Mouse (Mus musculus): ENCODE results near the gene Lig1. TPM values are rescaled to one million over a fixed set of nuclear protein-coding genes. Genes with fewer than 3 reads are reported as not detected.
"Not testable (repeated sequence)": the region's sequence is repeated elsewhere in the genome, so short reads cannot be mapped to it uniquely, and the experiment has no call there.

Lig1 gene
- polyA plus RNA-seq, 1 experiment from 2014 or later: 30.0 TPM

DNA sequence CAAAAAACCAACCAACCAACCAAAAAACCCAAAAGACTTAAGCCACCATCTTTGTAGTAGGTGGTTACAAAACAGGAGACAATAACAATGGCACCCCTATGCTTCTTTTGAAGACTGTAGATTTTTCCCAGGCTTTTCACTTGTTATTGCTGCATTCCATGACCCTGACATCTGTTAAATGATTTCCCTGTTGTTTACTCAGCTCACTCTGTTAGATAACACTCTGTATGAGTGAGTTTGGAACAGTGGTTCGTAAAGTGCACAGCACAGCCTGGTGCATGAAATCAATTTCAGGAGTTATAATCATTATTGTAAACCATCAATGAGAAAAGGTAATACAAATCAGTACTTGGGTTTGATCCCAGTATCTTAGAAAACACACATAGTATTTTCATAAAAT is 5.4 kb upstream of the Lig1 start:
- Histone ChIP-seq H3K4me3 (ENCODE audit: low read depth, low read length) (no peak overlapping the region), H3K4me1 (replicated peaks; ENCODE audit: control insufficient read depth, insufficient read depth, low read length) (no peaks in the 10 kb centered on the region), H3K27ac (ENCODE audit: low read depth, low read length) (no peak overlapping the region), H3K36me3 (ENCODE audit: control insufficient read depth, insufficient read depth) (0 out of 2 replicates have a peak, but pooled peaks cover 10% of the 10 kb centered on the region), H3K27me3 (replicated peaks; ENCODE audit: control insufficient read depth, insufficient read depth, low read length) (no peaks in the 10 kb centered on the region), H3K9ac (ENCODE audit: low read depth, low read length) (no peak overlapping the region), H3K4me2 (replicated peaks; ENCODE audit: low read depth) (no peak overlapping the region), H3K9me3 (ENCODE audit: control insufficient read depth) (no peaks in the 10 kb centered on the region)
- ATAC-seq: no peak
- TF ChIP-seq CTCF (IDR thresholded peaks at IDR 0.05; ENCODE audit: low read depth): no peak
- 23% methylated on average over 1 of the region's 1 CpGs for WGBS

DNA sequence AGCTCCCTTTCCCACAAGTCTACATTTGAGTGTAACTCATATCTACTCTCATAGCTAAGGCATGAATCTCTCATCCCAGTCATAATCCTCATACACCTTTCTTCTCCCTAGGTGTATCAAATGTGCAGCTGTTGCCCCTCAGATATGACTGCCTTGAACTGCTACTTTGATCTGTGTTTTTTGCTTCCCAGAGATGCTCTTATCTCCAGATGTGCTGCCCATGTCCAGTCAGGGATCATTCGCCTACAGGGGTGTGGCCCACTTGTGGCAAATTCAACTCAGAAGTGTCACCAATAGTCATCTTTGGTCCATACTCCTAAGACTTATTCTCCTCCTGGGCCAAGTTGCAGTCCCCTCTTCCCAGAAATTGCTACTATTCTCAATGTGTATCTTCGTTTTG is 750 bp downstream of the Lig1 start:
- Histone ChIP-seq H3K9ac (ENCODE audit: low read depth, low read length) (peak overlapping the region; percentile 62), H3K27ac (ENCODE audit: low read depth, low read length) (no peak overlapping the region), H3K36me3 (ENCODE audit: control insufficient read depth, insufficient read depth) (0 out of 2 replicates have a peak, but pooled peaks cover 10% of the 10 kb centered on the region), H3K4me3 (ENCODE audit: low read depth, low read length) (peak overlapping the region; percentile 76), H3K4me1 (replicated peaks; ENCODE audit: control insufficient read depth, insufficient read depth, low read length) (peaks cover 4% of the 10 kb centered on the region; the same call in 1 of the 2 replicates), H3K27me3 (replicated peaks; ENCODE audit: control insufficient read depth, insufficient read depth, low read length) (no peaks in the 10 kb centered on the region), H3K4me2 (replicated peaks; ENCODE audit: low read depth) (peak overlapping the region; percentile 86), H3K9me3 (ENCODE audit: control insufficient read depth) (no peaks in the 10 kb centered on the region)
- 19% methylated on average over 2 of the region's 2 CpGs for WGBS
- no peak for TF ChIP-seq CTCF (IDR thresholded peaks at IDR 0.05; ENCODE audit: low read depth)
- ATAC-seq: no peak

DNA sequence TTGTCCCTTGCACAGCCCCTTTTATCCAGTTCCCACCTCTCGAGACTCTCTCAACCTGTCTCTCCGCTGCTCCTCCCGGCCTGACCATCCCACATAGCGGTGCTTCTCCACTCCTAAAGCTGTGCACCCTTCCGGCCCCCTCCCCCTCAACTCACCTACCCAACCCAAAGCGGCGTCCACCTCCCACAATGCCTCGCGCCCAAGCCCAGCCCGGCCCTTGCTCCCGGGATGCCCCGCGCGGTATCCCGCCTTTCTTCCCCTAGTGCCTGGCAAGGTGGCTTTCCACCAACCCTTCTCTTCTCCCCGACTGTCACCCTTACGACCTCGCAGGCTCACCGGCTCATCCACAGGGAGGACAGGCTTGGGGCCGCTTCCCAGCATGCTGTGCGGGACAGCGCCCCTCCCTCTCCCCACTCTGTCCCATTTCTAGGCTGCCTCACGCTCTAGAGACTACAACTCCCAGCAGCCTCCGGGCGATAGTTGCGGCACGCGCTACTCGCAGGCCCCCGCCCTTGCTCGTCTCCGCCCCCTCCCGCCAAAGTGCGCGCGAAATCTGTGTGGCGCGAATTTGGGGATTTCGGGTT is 1.3 kb downstream of the Lig1 start, which contains the start of gene Zswim9:
Gene Zswim9 (minus strand): TSS at position 414 of the 584 bp plus-strand sequence.
- Histone ChIP-seq H3K4me1 (replicated peaks; ENCODE audit: control insufficient read depth, insufficient read depth, low read length) (peaks cover 4% of the 10 kb centered on the region; the same call in 1 of the 2 replicates), H3K36me3 (ENCODE audit: control insufficient read depth, insufficient read depth) (0 out of 2 replicates have a peak, but pooled peaks cover 10% of the 10 kb centered on the region), H3K9me3 (ENCODE audit: control insufficient read depth) (no peaks in the 10 kb centered on the region), H3K27ac (ENCODE audit: low read depth, low read length) (peak within 1 kb of the TSS; percentile 68), H3K27me3 (replicated peaks; ENCODE audit: control insufficient read depth, insufficient read depth, low read length) (no peaks in the 10 kb centered on the region), H3K4me3 (ENCODE audit: low read depth, low read length) (peak within 1 kb of the TSS; percentile 76), H3K4me2 (replicated peaks; ENCODE audit: low read depth) (peak within 1 kb of the TSS; percentile 86), H3K9ac (ENCODE audit: low read depth, low read length) (peak within 1 kb of the TSS; percentile 62)
- WGBS: under 1% methylated on average over 39 of the region's 39 CpGs
- ATAC-seq: peak; percentile 100
- TF ChIP-seq CTCF (IDR thresholded peaks at IDR 0.05; ENCODE audit: low read depth): no peak; the same call in none of the 2 replicates

DNA sequence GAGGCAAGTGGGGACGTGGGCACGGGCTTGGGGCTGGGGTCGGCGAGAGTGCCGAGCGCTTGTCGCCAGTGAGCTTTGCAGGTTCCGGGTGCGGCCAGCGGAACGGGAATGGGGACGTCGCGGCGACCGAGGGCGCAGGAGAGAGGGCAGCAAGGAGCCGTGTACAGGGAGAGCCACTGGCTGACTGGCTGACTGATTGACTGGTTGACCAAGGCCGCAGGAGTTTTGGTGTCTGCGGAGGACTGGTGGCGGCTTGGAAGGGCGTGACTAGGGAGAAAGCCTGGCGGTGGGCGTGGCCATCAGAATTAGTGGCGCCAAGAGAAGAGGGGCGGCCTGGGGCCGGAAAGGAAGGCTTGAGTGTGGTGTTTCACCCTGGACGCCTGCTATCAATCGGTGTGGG is 1.9 kb downstream of the Lig1 start:
- peak overlapping the region; percentile 86 for H3K4me2 ChIP-seq (replicated peaks; ENCODE audit: low read depth)
- WGBS: 2% methylated on average over 13 of the region's 29 CpGs
- peak overlapping the region; percentile 68; the same call in 1 of the 2 replicates for H3K27ac ChIP-seq (ENCODE audit: low read depth, low read length)
- H3K27me3 ChIP-seq (replicated peaks; ENCODE audit: control insufficient read depth, insufficient read depth, low read length); H3K4me1 ChIP-seq (replicated peaks; ENCODE audit: control insufficient read depth, insufficient read depth, low read length); H3K9me3 ChIP-seq (ENCODE audit: control insufficient read depth): not testable (repeated sequence)
- H3K9ac ChIP-seq (ENCODE audit: low read depth, low read length): peak overlapping the region; percentile 62; the same call in 1 of the 2 replicates
- peak; percentile 69 for ATAC-seq
- H3K36me3 ChIP-seq (ENCODE audit: control insufficient read depth, insufficient read depth): 0 out of 2 replicates have a peak, but pooled peaks cover 10% of the 10 kb centered on the region
- H3K4me3 ChIP-seq (ENCODE audit: low read depth, low read length): peak overlapping the region; percentile 76

DNA sequence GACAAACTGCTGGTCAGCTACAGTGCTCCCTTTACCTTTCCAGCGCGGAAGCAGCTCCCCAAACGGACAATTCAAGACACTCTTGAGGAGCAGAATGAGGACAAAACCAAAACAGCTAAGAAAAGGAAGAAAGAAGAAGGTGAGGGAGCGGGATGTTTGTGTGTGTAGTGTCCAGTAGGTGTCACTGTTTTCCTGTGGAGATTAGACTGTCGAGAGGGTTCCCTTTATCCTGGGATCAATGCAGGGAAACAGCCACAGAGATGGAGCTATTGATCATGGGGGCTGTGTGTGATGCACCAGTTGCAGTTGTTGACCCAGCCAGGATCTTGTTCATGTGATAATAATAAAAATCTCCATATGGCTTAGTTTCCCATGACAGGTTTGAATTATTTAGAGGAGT is 11.5 kb downstream of the Lig1 start:
- H3K4me2 ChIP-seq (replicated peaks; ENCODE audit: low read depth): no peak overlapping the region

DNA sequence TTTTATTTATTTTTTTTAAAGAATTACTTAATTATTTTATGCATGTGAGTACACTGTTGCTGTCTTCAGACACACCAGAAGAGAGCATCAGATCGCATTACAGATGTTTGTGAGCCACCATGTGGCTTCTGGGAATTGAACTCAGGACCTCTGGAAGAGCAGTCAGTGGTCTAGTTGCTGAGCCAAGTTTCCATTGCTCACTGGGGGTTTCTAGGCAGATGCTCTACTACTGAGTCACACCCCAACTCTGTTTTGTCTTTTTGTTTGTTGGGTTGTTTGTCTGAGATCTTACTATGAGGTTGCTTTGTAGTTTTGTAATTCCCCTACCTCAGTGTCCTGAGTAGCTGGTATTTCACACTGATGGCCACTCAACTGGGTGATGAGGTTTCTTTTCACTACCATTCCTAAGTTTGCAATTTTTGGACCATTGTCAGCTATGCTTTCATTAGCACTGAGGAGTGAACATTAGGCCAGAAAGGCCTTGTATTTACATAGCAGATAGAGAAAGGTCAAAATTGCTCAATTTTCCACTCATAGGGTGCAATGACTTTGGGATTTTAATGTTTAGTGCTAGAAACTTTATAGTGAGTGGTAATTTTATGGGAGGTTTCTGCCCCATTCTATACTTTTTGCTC is 13.1 kb downstream of the Lig1 start:
- Histone ChIP-seq H3K36me3 (ENCODE audit: control insufficient read depth, insufficient read depth) (peaks cover 35% of the 10 kb centered on the region), H3K4me2 (replicated peaks; ENCODE audit: low read depth) (no peak overlapping the region), H3K4me1 (replicated peaks; ENCODE audit: control insufficient read depth, insufficient read depth, low read length) (no peaks in the 10 kb centered on the region), H3K9ac (ENCODE audit: low read depth, low read length) (no peak overlapping the region), H3K27me3 (replicated peaks; ENCODE audit: control insufficient read depth, insufficient read depth, low read length) (no peaks in the 10 kb centered on the region), H3K4me3 (ENCODE audit: low read depth, low read length) (no peak overlapping the region), H3K9me3 (ENCODE audit: control insufficient read depth) (no peaks in the 10 kb centered on the region), H3K27ac (ENCODE audit: low read depth, low read length) (no peak overlapping the region)
- WGBS: 98% methylated on average over 1 of the region's 1 CpGs
- ATAC-seq: no peak
- no peak for TF ChIP-seq CTCF (IDR thresholded peaks at IDR 0.05; ENCODE audit: low read depth)

More for the DNA sequence above, 11.5 kb downstream of the Lig1 start:
- H3K9ac ChIP-seq (ENCODE audit: low read depth, low read length): no peak overlapping the region
- WGBS: 47% methylated on average over 5 of the region's 5 CpGs
- no peaks in the 10 kb centered on the region for H3K4me1 ChIP-seq (replicated peaks; ENCODE audit: control insufficient read depth, insufficient read depth, low read length)
- no peaks in the 10 kb centered on the region for H3K27me3 ChIP-seq (replicated peaks; ENCODE audit: control insufficient read depth, insufficient read depth, low read length)
- H3K36me3 ChIP-seq (ENCODE audit: control insufficient read depth, insufficient read depth): peaks cover 32% of the 10 kb centered on the region
- no peak overlapping the region for H3K27ac ChIP-seq (ENCODE audit: low read depth, low read length)
- TF ChIP-seq CTCF (IDR thresholded peaks at IDR 0.05; ENCODE audit: low read depth): peak; percentile 86
- H3K4me3 ChIP-seq (ENCODE audit: low read depth, low read length): no peak overlapping the region
- no peak for ATAC-seq
- no peaks in the 10 kb centered on the region for H3K9me3 ChIP-seq (ENCODE audit: control insufficient read depth)
